Comparison of ENCODE assay signal across 8 mouse cellular contexts in genomic region chr16:32099638-32100150, GRCm38 (mm10). TPM values are rescaled to one million over a fixed set of nuclear protein-coding genes. Genes with fewer than 3 reads are reported as not detected.
DNase-seq lines count a peak whose midpoint lies in the region; ATAC-seq and TF ChIP-seq lines count a peak whose summit lies in the region.

Gene Pigx (minus strand): TSS chr16:32099740.
Gene Cep19 (plus strand): TSS chr16:32099800.

- H3K4me2 ChIP-seq in hindbrain, embryonic 15.5 days = peak within 1 kb of the TSS; percentile 70

- peak within 1 kb of the TSS; percentile 84 for H3K9ac ChIP-seq in hindbrain, embryonic 15.5 days

- POLR2A ChIA-PET in Patski (lab: Charles Lee) = interaction anchor here (1.0 kb wide), 1 partner anchor 508 kb away, joined by 4 read pairs; no protein-coding TSS in a partner anchor

- CTCF ChIA-PET in Patski (lab: Charles Lee) = no interaction called here

- peak within 1 kb of the TSS; percentile 87 for H3K4me3 ChIP-seq in hindbrain, embryonic 15.5 days

- H3K27me3 ChIP-seq in Patski = no peaks in the 10 kb centered on the region
- H3K27me3 ChIP-seq in hindbrain, embryonic 15.5 days = no peaks in the 10 kb centered on the region

- no peaks in the 10 kb centered on the region for H3K9me3 ChIP-seq in hindbrain, embryonic 15.5 days

- H3K36me3 ChIP-seq in hindbrain, embryonic 15.5 days = peaks cover 26% of the 10 kb centered on the region

- under 1% methylated on average over 31 of the region's 34 CpGs for WGBS in hindbrain, embryonic 15.5 days

- peak within 1 kb of the TSS; percentile 81 for H3K27ac ChIP-seq in hindbrain, embryonic 15.5 days (replicated peaks)

- no peak for TF ChIP-seq CTCF in Patski (IDR thresholded peaks at IDR 0.05)

- in situ Hi-C loops in Patski (cut with MboI; ENCODE audit: low pct_unique_long_range_greater_than_20kb) = loop anchor here (25.0 kb wide), 1 partner anchor 363 kb away; no protein-coding TSS in a partner anchor

- peak; percentile 62 for DNase-seq in Patski (ENCODE audit: low read depth, low spot score)
- DNase-seq in cerebellum, postnatal 14 days = peak; percentile 91 to 95
- peak; percentile 75 to 84 for DNase-seq in frontal cortex, postnatal 25 days (ENCODE audit: low spot score in 2 of 2)
- DNase-seq in left cerebral cortex, adult 11 months (ENCODE audit: low spot score) = peak; percentile 85
- DNase-seq in lung, postnatal 4 days = peak; percentile 91 to 93
- DNase-seq in retina, postnatal 7 days (ENCODE audit: low read depth, low spot score) = peak; percentile 88
- peak; percentile 86 for DNase-seq in urinary bladder, adult 2 months (ENCODE audit: low spot score)

- H3K4me1 ChIP-seq in hindbrain, embryonic 15.5 days (replicated peaks) = peaks cover 17% of the 10 kb centered on the region

- ATAC-seq in Patski = peak; percentile 85
- ATAC-seq in hindbrain, embryonic 15.5 days (ENCODE audit: low FRiP score, low read depth) = peak; percentile 98

RNA-seq across cellular contexts. Expression of gene Pigx, which starts in this region (rescaled TPM):
- polyA plus RNA-seq in Patski (2021) = 61.5 TPM
- 101 TPM in 2 replicates for polyA plus RNA-seq in hindbrain, embryonic 15.5 days (2015; fragmentation: Nextera tagmentation; extraction: Ambion mirVana)
- polyA plus RNA-seq in urinary bladder, adult 2 months (2012; rRNA removed) = 58.3 and 74.9 TPM in 2 replicates

RNA-seq across cellular contexts. Expression of gene Cep19, which starts in this region (rescaled TPM):
- polyA plus RNA-seq in Patski (2021) = 39.5 TPM
- polyA plus RNA-seq in hindbrain, embryonic 15.5 days (2015; fragmentation: Nextera tagmentation; extraction: Ambion mirVana) = 44.2 and 48.2 TPM in 2 replicates
- polyA plus RNA-seq in urinary bladder, adult 2 months (2012; rRNA removed) = 19.4 and 20.3 TPM in 2 replicates

Comparison
In these comparisons a context has a peak if more than half of its experiments do, and no peak if none do; other contexts are left out.
1. Peak in every context shown above with its lines: DNase-seq, ATAC-seq, H3K4me3 ChIP-seq and H3K27ac ChIP-seq.